In genomic region chr11:6624619-6625382, GRCm38 (mm10) we compare ENCODE assay signal across 8 mouse cellular contexts. TPM values are rescaled to one million over a fixed set of nuclear protein-coding genes. Genes with fewer than 3 reads are reported as not detected.
DNase-seq lines count a peak whose midpoint lies in the region; ATAC-seq lines count a peak whose summit lies in the region.

No protein-coding gene starts in this region.

- no peak for ATAC-seq in cerebellum, adult (ENCODE audit: insufficient number of reproducible peaks, low FRiP score, low TSS enrichment)
- no peak for ATAC-seq in heart, embryonic 14.5 days (ENCODE audit: insufficient number of reproducible peaks, insufficient read depth, low FRiP score, low read depth)
- ATAC-seq in liver, embryonic 16.5 days (ENCODE audit: low read depth) = no peak

- no peaks in the 10 kb centered on the region for H3K9me3 ChIP-seq in heart, embryonic 14.5 days (ENCODE audit: control insufficient read depth, low read length)
- no peaks in the 10 kb centered on the region for H3K9me3 ChIP-seq in liver, embryonic 16.5 days (replicated peaks; ENCODE audit: control insufficient read depth, low read length)

- DNase-seq in cerebellum, adult 9-10 months = peak; percentile 51
- DNase-seq in ES-CJ7 (ENCODE audit: low read depth, low spot score) = peak; percentile 63
- DNase-seq in T-cell, adult 2 months (ENCODE audit: low spot score) = no peak
- DNase-seq in cerebellum, adult 11 months = no peak
- no peak for DNase-seq in right cerebral cortex, postnatal 25 days

- peak overlapping the region; percentile 89 for H3K4me2 ChIP-seq in heart, embryonic 14.5 days (ENCODE audit: low read length)
- peak overlapping the region; percentile 64 for H3K4me2 ChIP-seq in liver, embryonic 16.5 days (ENCODE audit: low read depth, low read length)

- H3K27ac ChIP-seq in heart, embryonic 14.5 days (replicated peaks in 1 of 2; ENCODE audit: control insufficient read depth in 1 of 2, insufficient read depth in 1 of 2, low read depth in 2 of 2, low read length in 2 of 2) = no peak overlapping the region
- H3K27ac ChIP-seq in liver, embryonic 16.5 days (ENCODE audit: low read length) = no peak overlapping the region

- peaks cover 14 to 26% of the 10 kb centered on the region in 2 experiments for H3K4me1 ChIP-seq in heart, embryonic 14.5 days (ENCODE audit: control insufficient read depth in 2 of 2, insufficient read depth in 2 of 2, low read length in 2 of 2)
- peaks cover 32% of the 10 kb centered on the region for H3K4me1 ChIP-seq in liver, embryonic 16.5 days (ENCODE audit: control insufficient read depth, low read depth, low read length)

- H3K36me3 ChIP-seq in heart, embryonic 14.5 days (ENCODE audit: control insufficient read depth, insufficient read depth, low read length) = peaks cover 52% of the 10 kb centered on the region
- H3K36me3 ChIP-seq in liver, embryonic 16.5 days (ENCODE audit: control insufficient read depth, insufficient read depth) = peaks cover 28% of the 10 kb centered on the region

- H3K9ac ChIP-seq in heart, embryonic 14.5 days (ENCODE audit: low read length) = peak overlapping the region; percentile 85
- H3K9ac ChIP-seq in liver, embryonic 16.5 days (ENCODE audit: low read depth, low read length) = peak overlapping the region; percentile 75

- no peaks in the 10 kb centered on the region for H3K27me3 ChIP-seq in heart, embryonic 14.5 days (ENCODE audit: control insufficient read depth, insufficient read depth, low read length)
- H3K27me3 ChIP-seq in liver, embryonic 16.5 days (ENCODE audit: control insufficient read depth, insufficient read depth, low read depth, low read length) = no peaks in the 10 kb centered on the region

- 49% methylated on average over 14 of the region's 14 CpGs for WGBS in heart, embryonic 14.5 days
- WGBS in liver, embryonic 16.5 days (ENCODE audit: insufficient replicate concordance) = 31% methylated on average over 14 of the region's 14 CpGs

- H3K4me3 ChIP-seq in heart, embryonic 14.5 days (ENCODE audit: control insufficient read depth in 1 of 2, insufficient read depth in 1 of 2, low read depth in 1 of 2, low read length in 2 of 2) = peak overlapping the region; percentile 74 to 78
- H3K4me3 ChIP-seq in liver, embryonic 16.5 days (ENCODE audit: low read depth, low read length) = peak overlapping the region; percentile 87

RNA-seq across cellular contexts. Expression of gene Tbrg4, which starts 1.1 kb away (rescaled TPM):
- polyA plus RNA-seq in heart, embryonic 14.5 days (2014; fragmentation: Nextera tagmentation; extraction: Ambion mirVana) = 34.8 and 39.8 TPM in 2 replicates
- polyA plus RNA-seq in liver, embryonic 16.5 days (2015; fragmentation: Nextera tagmentation; extraction: Ambion mirVana) = 27.2 and 28.6 TPM in 2 replicates

RNA-seq across cellular contexts. Expression of gene Wap, which starts 13.6 kb away (rescaled TPM):
- not detected in 2 replicates for polyA plus RNA-seq in heart, embryonic 14.5 days (2014; fragmentation: Nextera tagmentation; extraction: Ambion mirVana)
- polyA plus RNA-seq in liver, embryonic 16.5 days (2015; fragmentation: Nextera tagmentation; extraction: Ambion mirVana) = not detected in 2 replicates

RNA-seq across cellular contexts. Expression of gene Nacad, which starts 18.9 kb away (rescaled TPM):
- polyA plus RNA-seq in heart, embryonic 14.5 days (2014; fragmentation: Nextera tagmentation; extraction: Ambion mirVana) = 0.22 and 0.86 TPM in 2 replicates
- 3.2 and 3.6 TPM in 2 replicates for polyA plus RNA-seq in liver, embryonic 16.5 days (2015; fragmentation: Nextera tagmentation; extraction: Ambion mirVana)

RNA-seq across cellular contexts. Expression of gene Ramp3, which starts 33.5 kb away (rescaled TPM):
- 2.3 and 3.9 TPM in 2 replicates for polyA plus RNA-seq in heart, embryonic 14.5 days (2014; fragmentation: Nextera tagmentation; extraction: Ambion mirVana)
- polyA plus RNA-seq in liver, embryonic 16.5 days (2015; fragmentation: Nextera tagmentation; extraction: Ambion mirVana) = 0.31 TPM in 1 of 2 replicates, not detected in the other

Comparison
In these comparisons a context has a peak if more than half of its experiments do, and no peak if none do; other contexts are left out.
1. DNase-seq: peak in cerebellum, adult 9-10 months (single experiment) and ES-CJ7 (single experiment); none in T-cell, adult 2 months (single experiment), cerebellum, adult 11 months (single experiment) and right cerebral cortex, postnatal 25 days (single experiment).